Mouse (Mus musculus) G1E (cell line): ENCODE data around the gene Skap2.

Source experiments
- CTCF ChIP-seq: IDR thresholded peaks from 2 replicates; pipeline ENCODE4 v1.5.1; 2012; ENCODE audit warnings: low read depth, low read length, inconsistent platforms, mixed read lengths
- GATA1 ChIP-seq: IDR thresholded peaks from 2 replicates; pipeline ENCODE4 v1.6.1; 2012; ENCODE audit warnings: borderline replicate concordance, low read length, inconsistent platforms, mixed read lengths
- GATA2 ChIP-seq: IDR thresholded peaks from 2 replicates; pipeline ENCODE4 v1.6.1; 2012; ENCODE audit warnings: low read depth, low read length, inconsistent platforms, borderline replicate concordance
- POLR2AphosphoS5 ChIP-seq: IDR thresholded peaks from 2 replicates; pipeline ENCODE4 v1.6.1; 2012; ENCODE audit warnings: low read depth, low read length, inconsistent platforms; ENCODE audit not compliant: insufficient replicate concordance
- TAL1 ChIP-seq: conservative IDR thresholded peaks from 2 replicates; pipeline ENCODE4 v1.6.1; 2012; ENCODE audit warnings: low read depth, low read length, inconsistent platforms, mixed read lengths

- no peak for TF ChIP-seq CTCF
- TF ChIP-seq GATA1 = no peak
- no peak for TF ChIP-seq POLR2AphosphoS5
- TF ChIP-seq TAL1 = no peak
- no peak for TF ChIP-seq GATA2
Measured at GRCm38 (mm10) chr6:51987999-51988398, 24.4 kb downstream of the Skap2 start.
